Mouse (Mus musculus) hindbrain, embryonic 14.5 days (tissue): ENCODE measurements around the gene Golga7b. TPM values are rescaled to one million over a fixed set of nuclear protein-coding genes. Genes with fewer than 3 reads are reported as not detected.

Source experiments
- ATAC-seq: fragments of 200-750 bp; cut with Nextera tagmentation; 2 replicates; pipeline ENCODE4 v1.8.0; 2017; ENCODE audit warnings: moderate number of reproducible peaks, mild to moderate bottlenecking, moderate TSS enrichment, moderate library complexity; ENCODE audit not compliant: low FRiP score
- DNase-seq: peaks from one replicate; pipeline ENCODE4 v3.0.0-alpha.2; 2015; ENCODE audit warnings: low spot score
- H3K27ac ChIP-seq: fragments of 300-500 bp; sonication (generic); 2 replicates; pipeline ENCODE4 v1.5.1; 2014; ENCODE audit warnings: mild to moderate bottlenecking, moderate library complexity
- H3K27me3 ChIP-seq: fragments of 300-500 bp; sonication (generic); 2 replicates; pipeline ENCODE4 v1.6.1; 2014; ENCODE audit warnings: mild to moderate bottlenecking, low read length, mixed read lengths; ENCODE audit not compliant: control insufficient read depth, insufficient read depth
- H3K36me3 ChIP-seq: fragments of 300-500 bp; sonication (generic); replicated peaks from 2 replicates; pipeline ENCODE4 v1.6.1; 2014; ENCODE audit not compliant: control insufficient read depth, insufficient read depth
- H3K4me1 ChIP-seq: fragments of 300-500 bp; sonication (generic); replicated peaks from 2 replicates; pipeline ENCODE4 v1.6.1; 2014; ENCODE audit warnings: antibody characterized with exemption, low read length, mixed read lengths; ENCODE audit not compliant: control insufficient read depth, insufficient read depth
- H3K4me2 ChIP-seq: fragments of 300-500 bp; sonication (generic); replicated peaks from 2 replicates; pipeline ENCODE4 v1.6.1; 2014; ENCODE audit warnings: mild to moderate bottlenecking, moderate library complexity
- H3K4me3 ChIP-seq: fragments of 300-500 bp; sonication (generic); replicated peaks from 2 replicates; pipeline ENCODE4 v1.5.1; 2014; ENCODE audit warnings: mild to moderate bottlenecking, low read length
- H3K9ac ChIP-seq: fragments of 300-500 bp; sonication (generic); 2 replicates; pipeline ENCODE4 v1.6.1; 2014
- H3K9me3 ChIP-seq: fragments of 300-500 bp; sonication (generic); 2 replicates; pipeline ENCODE4 v1.6.1; 2016; ENCODE audit warnings: low read length; ENCODE audit not compliant: control insufficient read depth
- WGBS: fragments of 180-500 bp; shearing (Covaris S2); extraction: QIAGEN DNeasy Blood & Tissue Kit; methylation state at CpG from one replicate; pipeline ENCODE4 v1.1.7; 2014; 5-methylcytosine and 5-hydroxymethylcytosine counted together
- microRNA-seq: library from miRNA; unstranded; fragments of <30 nt; microRNA quantifications from one replicate; pipeline ENCODE4, GENCODE M21; 2016
- polyA plus RNA-seq: library from polyadenylated mRNA; unstranded; fragments of >200 nt; fragmentation: Nextera tagmentation; extraction: Ambion mirVana; gene quantifications from 2 replicates; pipeline ENCODE4 v1.2.1, GENCODE M21; 2014

The Golga7b gene
- polyA plus RNA-seq, 1 experiment from 2014 or later: 46.8 TPM

DNA sequence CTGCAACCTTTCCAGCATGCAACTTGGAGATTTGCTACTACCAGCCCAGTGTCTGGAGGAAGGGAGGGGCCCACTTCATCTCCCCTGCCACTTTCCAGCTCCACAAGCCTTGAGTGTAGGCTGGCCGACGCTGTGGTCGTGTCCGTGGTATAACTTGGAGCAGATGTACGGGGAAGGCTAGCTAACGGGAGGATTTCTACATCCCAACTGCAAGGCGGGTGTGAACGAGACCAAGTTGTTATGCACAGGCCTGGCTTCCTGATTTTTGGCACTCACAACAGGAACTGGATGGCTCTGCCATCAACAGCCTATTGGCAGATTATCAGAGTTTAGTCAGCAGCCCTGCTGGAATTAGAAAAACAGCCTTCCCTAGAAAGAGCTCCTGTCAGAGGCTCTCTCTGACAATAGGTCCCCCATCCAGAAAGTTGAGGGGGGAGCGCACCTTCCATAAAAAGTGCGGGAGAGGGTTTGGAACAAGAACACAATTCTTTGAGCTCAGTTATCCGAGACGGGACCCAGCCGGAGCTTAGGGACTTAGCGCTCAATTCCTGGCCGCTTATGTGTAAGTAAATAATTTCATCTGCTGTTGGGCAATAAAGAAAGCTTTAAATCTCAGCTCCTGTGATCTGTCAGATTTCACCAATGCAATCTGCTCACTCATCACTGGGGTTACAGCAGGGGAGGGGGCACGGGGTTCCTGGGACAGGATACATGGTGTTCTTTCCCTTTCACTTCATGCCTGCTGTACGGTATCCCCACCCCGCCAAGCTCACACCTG, 70.5 kb downstream of the Golga7b start:
- Histone ChIP-seq H3K9ac (no peak overlapping the region), H3K36me3 (no peaks in the 10 kb centered on the region), H3K4me2 (no peak overlapping the region; the same call in none of the 2 replicates), H3K9me3 (no peaks in the 10 kb centered on the region), H3K4me3 (no peak overlapping the region), H3K4me1 (peaks cover 31% of the 10 kb centered on the region), H3K27ac (peak overlapping the region; percentile 62), H3K27me3 (no peaks in the 10 kb centered on the region)
- DNase-seq: peak; percentile 56
- 45% methylated on average over 18 of the region's 18 CpGs for WGBS
- ATAC-seq: no peak; the same call in 1 of the 2 replicates

Small RNAs within 50 kb of the gene (microRNA-seq; reads per million reads assigned to microRNA genes)
- not detected for gene Gm26339
- 3.2 reads per million, percentile 14 among the genes with 10 or more reads in this experiment for gene Mir3085

Other genes with a start within 250 kb of the Golga7b start
- 0.82 and 1.2 TPM in 2 replicates for gene Ankrd2, start 211.6 kb upstream of the Golga7b start, polyA plus RNA-seq
- gene Hoga1, start 202.0 kb upstream of the Golga7b start, polyA plus RNA-seq: 1.3 and 2.2 TPM in 2 replicates
- not detected in 2 replicates for gene 4933411K16Rik, start 195.3 kb upstream of the Golga7b start, polyA plus RNA-seq
- 117 and 128 TPM in 2 replicates for gene Morn4, start 161.2 kb upstream of the Golga7b start, polyA plus RNA-seq
- gene Pi4k2a, start 157.1 kb upstream of the Golga7b start, polyA plus RNA-seq: 39.0 and 40.6 TPM in 2 replicates
- gene Avpi1, start 118.5 kb upstream of the Golga7b start, polyA plus RNA-seq: 7.9 and 10.3 TPM in 2 replicates
- gene Marveld1, start 100.2 kb upstream of the Golga7b start, polyA plus RNA-seq: 2.7 and 3.2 TPM in 2 replicates
- gene Zfyve27, start 83.6 kb upstream of the Golga7b start, polyA plus RNA-seq: 35.1 and 35.7 TPM in 2 replicates
- gene Sfrp5, start 45.3 kb upstream of the Golga7b start, polyA plus RNA-seq: 2.8 and 2.9 TPM in 2 replicates
- 42.2 and 43.8 TPM in 2 replicates for gene Crtac1, start 184.2 kb downstream of the Golga7b start, polyA plus RNA-seq